Mouse (Mus musculus) kidney, adult 2 months (tissue): ENCODE data around the gene Zbtb12.

Source experiments
- CTCF ChIP-seq: fragments of 200-500 bp; conservative IDR thresholded peaks from 2 replicates; pipeline ENCODE4 v1.5.1; 2011; ENCODE audit warnings: low read depth, mild to moderate bottlenecking, control low read depth, low read length, moderate library complexity, mixed read lengths; ENCODE audit not compliant: insufficient read depth, insufficient read length
- POLR2A ChIP-seq: fragments of 200-500 bp; IDR thresholded peaks from one replicate; pipeline ENCODE4 v1.6.1; 2011; ENCODE audit warnings: low read depth, low read length, control low read depth

DNA sequence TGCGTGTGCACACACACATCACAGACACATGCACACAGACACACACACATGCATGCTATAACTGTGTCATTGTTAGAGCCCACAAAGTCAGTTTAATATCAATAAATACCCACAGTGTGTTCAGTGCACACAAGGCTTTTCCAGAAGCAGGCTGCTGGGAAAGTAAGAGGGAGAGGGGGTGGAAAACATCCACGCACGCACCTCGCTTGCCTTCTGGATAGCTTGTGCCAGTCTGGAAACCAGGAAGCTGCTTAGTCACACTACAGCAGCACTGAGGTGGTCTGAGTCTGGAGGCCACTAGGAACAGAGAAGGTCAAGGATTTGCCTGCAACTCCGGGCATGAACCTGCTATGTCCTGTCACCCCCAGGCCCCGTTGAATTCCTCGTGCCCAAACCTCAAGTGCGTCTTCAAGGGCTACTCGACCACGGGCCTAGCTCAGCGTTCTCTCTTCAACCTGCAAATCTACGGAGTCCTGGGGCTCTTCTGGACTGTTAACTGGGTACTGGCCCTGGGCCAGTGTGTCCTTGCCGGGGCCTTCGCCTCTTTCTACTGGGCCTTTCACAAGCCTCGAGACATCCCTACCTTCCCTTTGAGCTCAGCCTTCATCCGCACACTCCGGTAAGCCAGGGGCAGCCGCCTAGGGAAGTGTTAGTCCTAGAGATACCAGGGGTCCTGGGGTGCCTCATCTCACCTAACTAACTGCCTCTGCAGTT lies 48.2 kb downstream of the Zbtb12 start:
- TF ChIP-seq CTCF (no peak), POLR2A (no peak)
